Mouse (Mus musculus) stomach, embryonic 16.5 days (tissue): ENCODE data around the gene Akap2. TPM values are rescaled to one million over a fixed set of nuclear protein-coding genes. Genes with fewer than 3 reads are reported as not detected.

ENCODE experiments used
- ATAC-seq: fragments of 200-750 bp; cut with Nextera tagmentation; 2 replicates; pipeline ENCODE4 v1.8.0; 2017; ENCODE audit warnings: moderate number of reproducible peaks, moderate TSS enrichment; ENCODE audit not compliant: insufficient read depth, low FRiP score
- H3K27ac ChIP-seq: fragments of 300-500 bp; sonication (generic); 2 replicates; pipeline ENCODE4 v1.5.1; 2014; ENCODE audit warnings: low read length
- H3K27me3 ChIP-seq: fragments of 300-500 bp; sonication (generic); 2 replicates; pipeline ENCODE4 v1.6.1; 2014; ENCODE audit warnings: low read length, control low read depth, mixed read lengths; ENCODE audit not compliant: control insufficient read depth, insufficient read depth
- H3K36me3 ChIP-seq: fragments of 300-500 bp; sonication (generic); 2 replicates; pipeline ENCODE4 v1.6.1; 2014; ENCODE audit warnings: low read length; ENCODE audit not compliant: control insufficient read depth, insufficient read depth
- H3K4me1 ChIP-seq: fragments of 300-500 bp; sonication (generic); 2 replicates; pipeline ENCODE4 v1.6.1; 2014; ENCODE audit warnings: low read length, control low read depth, mixed read lengths; ENCODE audit not compliant: control insufficient read depth, insufficient read depth
- H3K4me2 ChIP-seq: fragments of 300-500 bp; sonication (generic); 2 replicates; pipeline ENCODE4 v1.6.1; 2014; ENCODE audit warnings: low read depth, low read length, mixed read lengths
- H3K4me3 ChIP-seq: fragments of 300-500 bp; sonication (generic); replicated peaks from 2 replicates; pipeline ENCODE4 v1.5.1; 2014; ENCODE audit warnings: mild to moderate bottlenecking, low read length
- H3K9ac ChIP-seq: fragments of 300-500 bp; sonication (generic); 2 replicates; pipeline ENCODE4 v1.6.1; 2014; ENCODE audit warnings: low read length
- H3K9me3 ChIP-seq: fragments of 300-500 bp; sonication (generic); replicated peaks from 2 replicates; pipeline ENCODE4 v1.6.1; 2016; ENCODE audit warnings: low read length, control low read depth; ENCODE audit not compliant: control insufficient read depth
- WGBS: fragments of 180-500 bp; shearing (Covaris S2); extraction: QIAGEN DNeasy Blood & Tissue Kit; methylation state at CpG from one replicate; pipeline ENCODE4 v1.1.7; 2014; 5-methylcytosine and 5-hydroxymethylcytosine counted together
- polyA plus RNA-seq: library from polyadenylated mRNA; unstranded; fragments of >200 nt; fragmentation: Nextera tagmentation; extraction: Ambion mirVana; gene quantifications from 2 replicates; pipeline ENCODE4 v1.2.1, GENCODE M21; 2015

Gene Akap2
- polyA plus RNA-seq, 1 experiment from 2014 or later, result 26.5 TPM

- no peak for ATAC-seq
- Histone ChIP-seq H3K36me3 (no peaks in the 10 kb centered on the region), H3K4me3 (no peak overlapping the region), H3K9me3 (no peaks in the 10 kb centered on the region), H3K4me1 (peaks cover 3% of the 10 kb centered on the region), H3K9ac (no peak overlapping the region), H3K27ac (no peak overlapping the region), H3K4me2 (no peak overlapping the region), H3K27me3 (no peaks in the 10 kb centered on the region)
- 88% methylated on average over 12 of the region's 12 CpGs for WGBS
These were observed 37.3 kb upstream of the Akap2 start for GRCm38 (mm10) chr4:57680186-57680585.

- Histone ChIP-seq H3K36me3 (no peaks in the 10 kb centered on the region), H3K9me3 (no peaks in the 10 kb centered on the region), H3K4me1 (no peaks in the 10 kb centered on the region), H3K27ac (no peak overlapping the region), H3K9ac (no peak overlapping the region), H3K27me3 (no peaks in the 10 kb centered on the region), H3K4me2 (no peak overlapping the region), H3K4me3 (no peak overlapping the region)
- 70% methylated on average over 12 of the region's 12 CpGs for WGBS
- ATAC-seq, result no peak
These were observed 35.9 kb upstream of the Akap2 start for GRCm38 (mm10) chr4:57681511-57681910.

- Histone ChIP-seq H3K27me3 (no peaks in the 10 kb centered on the region), H3K4me1 (no peaks in the 10 kb centered on the region), H3K27ac (no peak overlapping the region), H3K9ac (no peak overlapping the region), H3K9me3 (no peaks in the 10 kb centered on the region), H3K4me2 (no peak overlapping the region), H3K36me3 (no peaks in the 10 kb centered on the region), H3K4me3 (no peak overlapping the region)
- no peak for ATAC-seq
- WGBS, result 89% methylated on average over 2 of the region's 2 CpGs
These were observed 35.1 kb upstream of the Akap2 start for GRCm38 (mm10) chr4:57682341-57682740.

GRCm38 (mm10) chr4:57682944-57683343 lies 34.5 kb upstream of the Akap2 start:
- no peak overlapping the region for H3K9ac ChIP-seq
- H3K4me1 ChIP-seq, result no peaks in the 10 kb centered on the region
- no peaks in the 10 kb centered on the region for H3K9me3 ChIP-seq
- WGBS, result 85% methylated on average over 11 of the region's 11 CpGs
- H3K27me3 ChIP-seq, result no peaks in the 10 kb centered on the region
- H3K4me2 ChIP-seq, result no peak overlapping the region
- ATAC-seq, result no peak
- no peaks in the 10 kb centered on the region for H3K36me3 ChIP-seq
- H3K4me3 ChIP-seq, result no peak overlapping the region
- H3K27ac ChIP-seq, result no peak overlapping the region

- Histone ChIP-seq H3K36me3 (no peaks in the 10 kb centered on the region), H3K9ac (no peak overlapping the region), H3K9me3 (no peaks in the 10 kb centered on the region), H3K27ac (no peak overlapping the region), H3K4me1 (no peaks in the 10 kb centered on the region), H3K4me3 (no peak overlapping the region), H3K4me2 (no peak overlapping the region), H3K27me3 (no peaks in the 10 kb centered on the region)
- WGBS, result 63% methylated on average over 12 of the region's 12 CpGs
- no peak for ATAC-seq
These were observed 32.7 kb upstream of the Akap2 start for GRCm38 (mm10) chr4:57684676-57685215.

- Histone ChIP-seq H3K9me3 (no peaks in the 10 kb centered on the region), H3K4me2 (no peak overlapping the region), H3K9ac (no peak overlapping the region), H3K27me3 (no peaks in the 10 kb centered on the region), H3K36me3 (no peaks in the 10 kb centered on the region), H3K27ac (no peak overlapping the region), H3K4me1 (no peaks in the 10 kb centered on the region), H3K4me3 (no peak overlapping the region)
- no peak for ATAC-seq
- WGBS, result 56% methylated on average over 3 of the region's 3 CpGs
These were observed 30.7 kb upstream of the Akap2 start for GRCm38 (mm10) chr4:57686736-57687135.

GRCm38 (mm10) chr4:57687583-57687982 lies 29.9 kb upstream of the Akap2 start:
- Histone ChIP-seq H3K4me1 (no peaks in the 10 kb centered on the region), H3K9me3 (no peaks in the 10 kb centered on the region), H3K4me3 (no peak overlapping the region), H3K36me3 (no peaks in the 10 kb centered on the region), H3K27ac (no peak overlapping the region), H3K4me2 (no peak overlapping the region), H3K27me3 (no peaks in the 10 kb centered on the region), H3K9ac (no peak overlapping the region)
- no peak for ATAC-seq
- 82% methylated on average over 3 of the region's 3 CpGs for WGBS

GRCm38 (mm10) chr4:57688131-57688530 lies 29.3 kb upstream of the Akap2 start:
- Histone ChIP-seq H3K4me3 (no peak overlapping the region), H3K4me2 (no peak overlapping the region), H3K27ac (no peak overlapping the region), H3K27me3 (no peaks in the 10 kb centered on the region), H3K36me3 (no peaks in the 10 kb centered on the region), H3K4me1 (no peaks in the 10 kb centered on the region), H3K9ac (no peak overlapping the region), H3K9me3 (no peaks in the 10 kb centered on the region)
- WGBS, result 73% methylated on average over 9 of the region's 9 CpGs
- no peak for ATAC-seq

- 67% methylated on average over 6 of the region's 6 CpGs for WGBS
- H3K27me3 ChIP-seq, result no peaks in the 10 kb centered on the region
- no peaks in the 10 kb centered on the region for H3K36me3 ChIP-seq
- no peaks in the 10 kb centered on the region for H3K4me1 ChIP-seq
- no peak overlapping the region for H3K4me2 ChIP-seq
- ATAC-seq, result no peak
- no peaks in the 10 kb centered on the region for H3K9me3 ChIP-seq
- H3K9ac ChIP-seq, result no peak overlapping the region
- no peak overlapping the region for H3K4me3 ChIP-seq
- H3K27ac ChIP-seq, result no peak overlapping the region
These were observed 27.5 kb upstream of the Akap2 start for GRCm38 (mm10) chr4:57690001-57690400.

GRCm38 (mm10) chr4:57690805-57691204 lies 26.7 kb upstream of the Akap2 start:
- 40% methylated on average over 1 of the region's 1 CpGs for WGBS
- H3K9me3 ChIP-seq, result no peaks in the 10 kb centered on the region

More at GRCm38 (mm10) chr4:57690805-57691204, 26.7 kb upstream of the Akap2 start:
- H3K36me3 ChIP-seq, result no peaks in the 10 kb centered on the region
- ATAC-seq, result no peak
- H3K4me1 ChIP-seq, result no peaks in the 10 kb centered on the region
- no peaks in the 10 kb centered on the region for H3K27me3 ChIP-seq
- no peak overlapping the region for H3K27ac ChIP-seq
- no peak overlapping the region for H3K4me3 ChIP-seq
- no peak overlapping the region for H3K9ac ChIP-seq
- H3K4me2 ChIP-seq, result no peak overlapping the region
